Comparison of ENCODE assay signal across 8 mouse cellular contexts in genomic region chr7:4658128-4658907, GRCm38 (mm10). TPM values are rescaled to one million over a fixed set of nuclear protein-coding genes. Genes with fewer than 3 reads are reported as not detected.
A peak's percentile ranks its signal among the peaks of the same experiment; 100 is the strongest.
DNase-seq lines count a peak whose midpoint lies in the region; ATAC-seq and TF ChIP-seq lines count a peak whose summit lies in the region.

No protein-coding gene starts in this region.

- TF ChIP-seq CTCF in bone marrow, adult 2 months (IDR thresholded peaks at IDR 0.05; ENCODE audit: control insufficient read depth, insufficient read depth, low read length): no peak

- no peak for DNase-seq in lung, postnatal 36 days
- no peak for DNase-seq in forebrain, embryonic 10.5 days (ENCODE audit: extremely low spot score, low spot score)
- no peak for DNase-seq in layer of hippocampus, postnatal 36 days

- WGBS in lung, embryonic 15.5 days: under 1% methylated on average over 41 of the region's 78 CpGs
- under 1% methylated on average over 71 of the region's 78 CpGs for WGBS in bone marrow, adult 2 months
- WGBS in forebrain, embryonic 10.5 days: under 1% methylated on average over 75 of the region's 78 CpGs
- under 1% methylated on average over 76 of the region's 78 CpGs for WGBS in intestine, embryonic 15.5 days
- WGBS in stomach, embryonic 16.5 days: under 1% methylated on average over 78 of the region's 78 CpGs

- H3K9me3 ChIP-seq in lung, embryonic 15.5 days: no peaks in the 10 kb centered on the region
- H3K9me3 ChIP-seq in forebrain, embryonic 10.5 days: no peaks in the 10 kb centered on the region
- H3K9me3 ChIP-seq in intestine, embryonic 15.5 days: no peaks in the 10 kb centered on the region
- H3K9me3 ChIP-seq in stomach, embryonic 16.5 days (replicated peaks; ENCODE audit: control insufficient read depth, low read length): no peaks in the 10 kb centered on the region

- peak overlapping the region; percentile 96 for H3K4me3 ChIP-seq in lung, embryonic 15.5 days
- peak overlapping the region; percentile 94 for H3K4me3 ChIP-seq in bone marrow, adult 2 months (replicated peaks; ENCODE audit: control insufficient read depth, low read depth, low read length)
- H3K4me3 ChIP-seq in forebrain, embryonic 10.5 days: peak overlapping the region; percentile 85
- peak overlapping the region; percentile 86 for H3K4me3 ChIP-seq in intestine, embryonic 15.5 days (replicated peaks)
- peak overlapping the region; percentile 83 for H3K4me3 ChIP-seq in stomach, embryonic 16.5 days (replicated peaks; ENCODE audit: low read length)

- peak; percentile 60 for ATAC-seq in lung, embryonic 15.5 days (ENCODE audit: borderline replicate concordance, extremely low read depth, low FRiP score, low TSS enrichment)
- peak; percentile 71 for ATAC-seq in intestine, embryonic 15.5 days
- ATAC-seq in megakaryocyte, adult 5-6 weeks (ENCODE audit: poor library complexity, severe bottlenecking): peak; percentile 41
- ATAC-seq in stomach, embryonic 16.5 days (ENCODE audit: insufficient read depth, low FRiP score): peak; percentile 49

- no peaks in the 10 kb centered on the region for H3K27me3 ChIP-seq in lung, embryonic 15.5 days
- H3K27me3 ChIP-seq in forebrain, embryonic 10.5 days (ENCODE audit: poor library complexity, severe bottlenecking): no peaks in the 10 kb centered on the region
- H3K27me3 ChIP-seq in intestine, embryonic 15.5 days (replicated peaks): no peaks in the 10 kb centered on the region
- H3K27me3 ChIP-seq in stomach, embryonic 16.5 days (ENCODE audit: control insufficient read depth, insufficient read depth, low read length): no peaks in the 10 kb centered on the region

- TF ChIP-seq POLR2A in bone marrow, adult 2 months (IDR thresholded peaks at IDR 0.05; ENCODE audit: borderline replicate concordance, control insufficient read depth, low read depth, low read length): no peak

- H3K36me3 ChIP-seq in lung, embryonic 15.5 days: peaks cover 3% of the 10 kb centered on the region; the same call in 1 of the 2 replicates
- H3K36me3 ChIP-seq in forebrain, embryonic 10.5 days (replicated peaks): peaks cover 30% of the 10 kb centered on the region
- peaks cover 4% of the 10 kb centered on the region; the same call in 1 of the 2 replicates for H3K36me3 ChIP-seq in intestine, embryonic 15.5 days
- no peaks in the 10 kb centered on the region for H3K36me3 ChIP-seq in stomach, embryonic 16.5 days (ENCODE audit: control insufficient read depth, insufficient read depth, low read length)

- H3K4me2 ChIP-seq in lung, embryonic 15.5 days: peak overlapping the region; percentile 86
- peak overlapping the region; percentile 86 for H3K4me2 ChIP-seq in intestine, embryonic 15.5 days (replicated peaks)
- H3K4me2 ChIP-seq in stomach, embryonic 16.5 days (ENCODE audit: low read depth, low read length): peak overlapping the region; percentile 86

- H3K27ac ChIP-seq in lung, embryonic 15.5 days: peak overlapping the region; percentile 93
- peak overlapping the region; percentile 93 for H3K27ac ChIP-seq in bone marrow, adult 2 months (ENCODE audit: control insufficient read depth, insufficient read depth, low read depth, low read length, poor library complexity)
- H3K27ac ChIP-seq in forebrain, embryonic 10.5 days: peak overlapping the region; percentile 95
- peak overlapping the region; percentile 94 for H3K27ac ChIP-seq in intestine, embryonic 15.5 days
- H3K27ac ChIP-seq in stomach, embryonic 16.5 days (ENCODE audit: low read length): peak overlapping the region; percentile 96

- H3K9ac ChIP-seq in lung, embryonic 15.5 days: peak overlapping the region; percentile 98
- peak overlapping the region; percentile 94 for H3K9ac ChIP-seq in intestine, embryonic 15.5 days
- peak overlapping the region; percentile 96 for H3K9ac ChIP-seq in stomach, embryonic 16.5 days (ENCODE audit: low read length)

- peaks cover 49% of the 10 kb centered on the region for H3K4me1 ChIP-seq in lung, embryonic 15.5 days
- peaks cover 6% of the 10 kb centered on the region for H3K4me1 ChIP-seq in bone marrow, adult 2 months (ENCODE audit: control insufficient read depth, insufficient read depth, low read length)
- peaks cover 42% of the 10 kb centered on the region for H3K4me1 ChIP-seq in forebrain, embryonic 10.5 days
- H3K4me1 ChIP-seq in intestine, embryonic 15.5 days (replicated peaks): peaks cover 33% of the 10 kb centered on the region
- H3K4me1 ChIP-seq in stomach, embryonic 16.5 days (ENCODE audit: control insufficient read depth, insufficient read depth, low read length): peaks cover 31% of the 10 kb centered on the region

RNA-seq across cellular contexts. Expression of gene Ppp6r1, which starts 0.5 kb away (rescaled TPM):
- 9.0 and 9.2 TPM in 2 replicates for polyA plus RNA-seq in lung, embryonic 15.5 days (2015; fragmentation: Nextera tagmentation; extraction: Ambion mirVana)
- 53.3 and 89.0 TPM in 2 replicates for polyA plus RNA-seq in bone marrow, adult 2 months (2011; ENCODE audit: insufficient read depth, insufficient read length, low replicate concordance, missing spikeins)
- 8.0 and 9.2 TPM in 2 replicates for polyA plus RNA-seq in forebrain, embryonic 10.5 days (2016; fragmentation: Nextera tagmentation; extraction: Ambion mirVana)
- 8.1 and 9.0 TPM in 2 replicates for polyA plus RNA-seq in intestine, embryonic 15.5 days (2015; fragmentation: Nextera tagmentation; extraction: Ambion mirVana)
- total RNA-seq in megakaryocyte, adult 5-6 weeks (2015): 71.1 and 72.6 TPM in 2 replicates
- total RNA-seq in megakaryocyte, adult 5-6 weeks (2017): 85.6 and 101 TPM in 2 replicates
- polyA plus RNA-seq in stomach, embryonic 16.5 days (2015; fragmentation: Nextera tagmentation; extraction: Ambion mirVana): 2.8 and 3.8 TPM in 2 replicates
- 100 to 1,000 TPM; 134 to 136 TPM for total RNA-seq in layer of hippocampus, postnatal 36 days (2021)

RNA-seq across cellular contexts. Expression of gene Hspbp1, which starts 26.6 kb away (rescaled TPM):
- 99.4 and 99.6 TPM in 2 replicates for polyA plus RNA-seq in lung, embryonic 15.5 days (2015; fragmentation: Nextera tagmentation; extraction: Ambion mirVana)
- 11.7 and 19.8 TPM in 2 replicates for polyA plus RNA-seq in bone marrow, adult 2 months (2011; ENCODE audit: insufficient read depth, insufficient read length, low replicate concordance, missing spikeins)
- polyA plus RNA-seq in forebrain, embryonic 10.5 days (2016; fragmentation: Nextera tagmentation; extraction: Ambion mirVana): 135 and 137 TPM in 2 replicates
- polyA plus RNA-seq in intestine, embryonic 15.5 days (2015; fragmentation: Nextera tagmentation; extraction: Ambion mirVana): 92.4 and 98.2 TPM in 2 replicates
- total RNA-seq in megakaryocyte, adult 5-6 weeks (2015): 12.7 and 16.9 TPM in 2 replicates
- 9.8 and 15.3 TPM in 2 replicates for total RNA-seq in megakaryocyte, adult 5-6 weeks (2017)
- 77.2 and 88.0 TPM in 2 replicates for polyA plus RNA-seq in stomach, embryonic 16.5 days (2015; fragmentation: Nextera tagmentation; extraction: Ambion mirVana)
- 10 to 100 TPM; 85.2 to 87.6 TPM for total RNA-seq in layer of hippocampus, postnatal 36 days (2021)

RNA-seq across cellular contexts. Expression of gene Tmem86b, which starts 27.1 kb away (rescaled TPM):
- 0.76 and 1.00 TPM in 2 replicates for polyA plus RNA-seq in lung, embryonic 15.5 days (2015; fragmentation: Nextera tagmentation; extraction: Ambion mirVana)
- polyA plus RNA-seq in bone marrow, adult 2 months (2011; ENCODE audit: insufficient read depth, insufficient read length, low replicate concordance, missing spikeins): 36.2 and 42.5 TPM in 2 replicates
- polyA plus RNA-seq in forebrain, embryonic 10.5 days (2016; fragmentation: Nextera tagmentation; extraction: Ambion mirVana): 1.6 and 2.1 TPM in 2 replicates
- polyA plus RNA-seq in intestine, embryonic 15.5 days (2015; fragmentation: Nextera tagmentation; extraction: Ambion mirVana): 9.1 and 11.7 TPM in 2 replicates
- total RNA-seq in megakaryocyte, adult 5-6 weeks (2015): 8.9 and 10.7 TPM in 2 replicates
- 13.6 and 22.1 TPM in 2 replicates for total RNA-seq in megakaryocyte, adult 5-6 weeks (2017)
- 2.3 and 3.4 TPM in 2 replicates for polyA plus RNA-seq in stomach, embryonic 16.5 days (2015; fragmentation: Nextera tagmentation; extraction: Ambion mirVana)
- total RNA-seq in layer of hippocampus, postnatal 36 days (2021): 10 to 100 TPM; 14.4 to 21.5 TPM

RNA-seq across cellular contexts. Expression of gene Brsk1, which starts 32.1 kb away (rescaled TPM):
- 0.87 and 1.1 TPM in 2 replicates for polyA plus RNA-seq in lung, embryonic 15.5 days (2015; fragmentation: Nextera tagmentation; extraction: Ambion mirVana)
- polyA plus RNA-seq in bone marrow, adult 2 months (2011; ENCODE audit: insufficient read depth, insufficient read length, low replicate concordance, missing spikeins): 3.7 TPM in 1 of 2 replicates, not detected in the other
- 2.2 TPM in 2 replicates for polyA plus RNA-seq in forebrain, embryonic 10.5 days (2016; fragmentation: Nextera tagmentation; extraction: Ambion mirVana)
- 0.63 and 1.1 TPM in 2 replicates for polyA plus RNA-seq in intestine, embryonic 15.5 days (2015; fragmentation: Nextera tagmentation; extraction: Ambion mirVana)
- total RNA-seq in megakaryocyte, adult 5-6 weeks (2015): not detected in 2 replicates
- not detected in 2 replicates for total RNA-seq in megakaryocyte, adult 5-6 weeks (2017)
- 0.86 and 0.88 TPM in 2 replicates for polyA plus RNA-seq in stomach, embryonic 16.5 days (2015; fragmentation: Nextera tagmentation; extraction: Ambion mirVana)
- 100 to 1,000 TPM; 325 to 344 TPM for total RNA-seq in layer of hippocampus, postnatal 36 days (2021)

RNA-seq across cellular contexts. Expression of gene Ptprh, which starts 54.5 kb away (rescaled TPM):
- not detected in 2 replicates for polyA plus RNA-seq in lung, embryonic 15.5 days (2015; fragmentation: Nextera tagmentation; extraction: Ambion mirVana)
- not detected in 2 replicates for polyA plus RNA-seq in bone marrow, adult 2 months (2011; ENCODE audit: insufficient read depth, insufficient read length, low replicate concordance, missing spikeins)
- 0.06 TPM in 1 of 2 replicates, not detected in the other for polyA plus RNA-seq in forebrain, embryonic 10.5 days (2016; fragmentation: Nextera tagmentation; extraction: Ambion mirVana)
- 1.1 and 1.6 TPM in 2 replicates for polyA plus RNA-seq in intestine, embryonic 15.5 days (2015; fragmentation: Nextera tagmentation; extraction: Ambion mirVana)
- total RNA-seq in megakaryocyte, adult 5-6 weeks (2015): not detected in 2 replicates
- not detected in 2 replicates for total RNA-seq in megakaryocyte, adult 5-6 weeks (2017)
- 0.92 and 1.0 TPM in 2 replicates for polyA plus RNA-seq in stomach, embryonic 16.5 days (2015; fragmentation: Nextera tagmentation; extraction: Ambion mirVana)
- under 1 TPM; 0.28 to 0.40 TPM for total RNA-seq in layer of hippocampus, postnatal 36 days (2021)
